Mouse (Mus musculus) lung, postnatal 14 days (tissue): ENCODE measurements at regions not wholly inside any gene's neighbourhood (a gene's known extent, or its start where the extent isn't known, plus 50 kb on each side); places are given as distances from the start of the nearest gene placed in this dataset.
A peak's percentile ranks its signal among the peaks of the same experiment; 100 is the strongest.

Experiments used
- DNase-seq: peaks from one replicate; pipeline ENCODE4 v3.0.0; 2021

DNA sequence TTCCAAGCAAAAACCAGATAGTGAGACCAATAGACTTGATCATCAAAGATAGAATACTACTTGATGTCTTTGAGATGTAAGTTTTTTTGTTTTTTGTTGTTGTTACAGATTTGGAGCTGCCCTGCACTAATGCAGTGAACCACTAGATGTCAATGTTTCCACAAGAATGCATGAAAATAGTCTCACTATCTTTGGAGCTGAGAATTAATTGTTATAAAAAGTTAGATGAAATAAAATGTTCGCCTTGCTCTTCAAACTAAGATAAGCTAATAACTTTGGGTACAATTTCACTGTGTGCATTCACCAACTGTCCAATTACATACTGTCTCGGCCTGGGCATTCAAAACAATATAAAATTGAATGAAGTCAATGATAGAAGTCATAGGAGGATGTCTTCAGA, 223.2 kb upstream of the Agtr1b start:
- DNase-seq = peak; percentile 20

DNA sequence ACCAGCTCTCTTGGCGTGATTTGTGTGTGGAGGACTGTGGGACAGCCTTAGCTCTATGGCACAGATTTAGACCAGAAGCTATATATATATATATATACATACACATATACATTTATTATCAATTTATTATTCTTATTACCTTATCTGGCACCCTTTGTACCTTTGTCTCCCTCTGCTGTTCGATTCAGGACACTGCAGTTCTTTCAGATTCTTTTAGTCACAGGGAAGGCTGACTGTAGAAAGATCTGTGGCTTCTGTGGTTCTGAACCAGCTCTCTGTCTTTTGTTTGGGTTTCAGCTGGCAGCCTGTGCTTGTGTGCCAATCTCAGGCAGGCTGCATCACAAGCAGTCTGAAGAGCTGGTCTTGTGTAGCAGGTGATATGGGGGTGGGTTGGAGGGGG, 184.6 kb upstream of the Agtr1b start:
- DNase-seq = peak; percentile 1

DNA sequence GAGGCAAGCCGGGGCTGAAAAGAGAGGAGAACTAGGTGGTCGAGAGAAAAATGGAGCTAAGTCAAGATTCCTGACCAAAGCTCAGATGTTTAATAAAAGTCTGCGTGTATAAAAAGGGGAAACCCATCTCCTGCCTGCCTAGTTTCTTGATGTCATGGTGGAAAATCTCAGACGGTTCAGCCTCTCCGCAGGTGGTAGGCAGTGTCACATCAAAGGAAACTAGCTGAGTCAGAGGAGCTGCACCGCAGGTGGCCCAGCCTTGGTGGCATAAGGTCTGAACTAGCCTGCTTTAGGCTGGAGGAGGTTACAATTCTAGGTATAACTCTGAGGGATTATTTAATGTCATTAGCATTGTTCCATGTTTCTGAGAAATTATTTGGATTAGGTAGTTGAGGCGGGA, 177.0 kb upstream of the Agtr1b start:
- DNase-seq = no peak

DNA sequence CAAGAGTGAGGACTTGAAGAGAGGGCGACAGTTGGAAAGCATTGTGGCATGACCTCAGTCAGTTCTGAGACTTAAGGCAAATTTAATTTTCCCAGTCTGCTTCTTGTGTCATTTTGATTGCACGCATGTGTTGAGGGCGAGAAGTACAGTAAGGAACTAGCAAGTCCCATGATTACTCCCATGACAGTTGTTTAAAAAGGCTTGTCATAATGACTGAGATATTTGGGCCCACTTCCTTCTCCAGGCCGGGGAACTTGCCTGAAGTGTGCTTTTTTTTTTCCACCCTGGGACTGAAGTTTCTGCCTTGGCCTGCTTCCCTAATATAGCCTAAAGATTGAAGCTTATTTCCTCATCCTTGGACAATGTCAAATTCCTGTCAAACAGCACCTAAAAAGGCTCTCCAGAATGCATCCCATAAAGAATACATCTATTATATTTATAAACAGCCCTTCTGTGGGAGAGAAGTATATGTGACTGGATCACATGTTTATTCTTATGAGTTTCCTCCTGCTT, 171.6 kb upstream of the Agtr1b start:
- no peak for DNase-seq

DNA sequence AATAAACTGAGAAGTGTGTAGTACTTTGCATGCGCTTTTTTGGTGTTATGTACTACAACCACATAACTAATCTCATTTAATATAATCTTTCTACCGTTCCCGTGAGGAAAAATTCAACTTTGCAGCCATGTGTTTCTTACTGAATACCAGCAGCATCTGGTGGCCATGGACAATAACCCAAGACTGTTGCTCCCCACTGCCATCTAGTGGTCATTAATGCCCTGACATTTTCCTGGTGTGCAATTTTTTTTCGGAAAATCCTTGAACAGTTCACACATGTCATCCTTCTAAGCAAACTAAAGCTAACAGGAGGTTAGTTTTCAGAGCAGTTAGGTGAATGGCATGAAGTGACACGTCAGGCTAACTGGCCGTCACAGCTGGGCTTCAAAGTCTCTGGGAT, 153.8 kb upstream of the Agtr1b start:
- DNase-seq = peak; percentile 32

DNA sequence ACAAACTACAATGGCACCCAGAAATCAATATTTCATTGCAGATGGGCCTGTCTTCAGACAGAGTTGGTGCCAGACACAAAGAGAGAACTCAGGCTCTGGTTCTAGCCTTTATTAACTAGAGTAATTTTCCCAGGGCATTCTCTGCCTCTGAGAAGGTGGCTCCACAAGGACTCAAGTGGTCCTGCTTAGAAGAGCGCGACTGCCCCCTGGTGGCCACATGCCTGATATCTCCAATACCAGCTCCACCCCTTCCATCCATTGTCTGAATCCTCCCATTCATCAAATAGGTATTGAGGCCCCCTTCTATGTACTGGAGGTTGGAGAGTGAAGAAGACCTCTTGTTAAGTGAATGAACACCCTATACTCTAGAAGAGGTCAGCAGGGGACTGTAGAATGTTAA, 142.2 kb upstream of the Agtr1b start:
- DNase-seq = peak; percentile 85

DNA sequence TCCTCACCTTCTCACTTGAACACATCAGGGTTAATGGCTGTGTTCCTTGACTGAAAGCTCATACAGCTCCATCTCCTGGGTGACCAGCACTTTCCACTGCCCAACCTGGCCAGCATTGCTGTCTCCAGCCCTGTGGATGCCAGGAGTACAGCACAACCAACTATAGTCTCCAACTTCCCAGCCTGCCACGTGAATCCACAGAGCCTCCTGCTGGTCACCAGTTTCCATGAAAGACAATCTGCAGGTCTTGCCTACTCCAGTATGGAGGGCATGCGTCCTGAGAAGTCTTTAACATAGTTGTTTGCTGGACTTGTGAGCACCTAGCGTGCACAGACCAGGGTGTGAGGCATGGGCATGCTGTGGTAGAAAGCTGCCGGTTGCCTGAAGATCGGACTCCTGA, 138.6 kb upstream of the Agtr1b start:
- DNase-seq = no peak
